Mouse (Mus musculus): ENCODE measurements around the gene Nmt1. TPM values are rescaled to one million over a fixed set of nuclear protein-coding genes. Genes with fewer than 3 reads are reported as not detected.

The Nmt1 gene
- polyA plus RNA-seq, 1 experiment = 101 TPM

DNA sequence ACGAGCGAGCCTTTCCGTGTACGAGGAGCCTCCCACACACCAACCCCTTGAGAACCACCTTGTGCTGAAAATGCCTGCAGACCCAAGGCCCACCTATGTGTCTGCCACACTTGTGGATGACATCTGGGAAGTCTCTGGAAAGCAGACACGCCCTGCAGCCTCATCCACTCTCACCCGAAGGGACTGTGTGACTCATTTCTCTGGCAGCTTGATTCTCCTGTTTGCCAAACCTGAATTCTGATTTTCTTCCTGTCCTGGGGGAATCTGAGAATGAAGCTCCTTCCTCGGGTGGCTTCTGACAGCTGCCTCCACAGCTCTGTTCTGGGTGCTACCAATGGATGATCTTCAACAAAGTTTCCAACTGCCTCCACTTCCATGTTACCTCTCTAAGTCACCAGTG lies 31.6 kb upstream of the Nmt1 start:
- Histone ChIP-seq H3K27me3 (ENCODE audit: control insufficient read depth, insufficient read depth, low read length, poor library complexity, severe bottlenecking) (no peaks in the 10 kb centered on the region), H3K27ac (ENCODE audit: insufficient read depth, low read length) (no peak overlapping the region)

DNA sequence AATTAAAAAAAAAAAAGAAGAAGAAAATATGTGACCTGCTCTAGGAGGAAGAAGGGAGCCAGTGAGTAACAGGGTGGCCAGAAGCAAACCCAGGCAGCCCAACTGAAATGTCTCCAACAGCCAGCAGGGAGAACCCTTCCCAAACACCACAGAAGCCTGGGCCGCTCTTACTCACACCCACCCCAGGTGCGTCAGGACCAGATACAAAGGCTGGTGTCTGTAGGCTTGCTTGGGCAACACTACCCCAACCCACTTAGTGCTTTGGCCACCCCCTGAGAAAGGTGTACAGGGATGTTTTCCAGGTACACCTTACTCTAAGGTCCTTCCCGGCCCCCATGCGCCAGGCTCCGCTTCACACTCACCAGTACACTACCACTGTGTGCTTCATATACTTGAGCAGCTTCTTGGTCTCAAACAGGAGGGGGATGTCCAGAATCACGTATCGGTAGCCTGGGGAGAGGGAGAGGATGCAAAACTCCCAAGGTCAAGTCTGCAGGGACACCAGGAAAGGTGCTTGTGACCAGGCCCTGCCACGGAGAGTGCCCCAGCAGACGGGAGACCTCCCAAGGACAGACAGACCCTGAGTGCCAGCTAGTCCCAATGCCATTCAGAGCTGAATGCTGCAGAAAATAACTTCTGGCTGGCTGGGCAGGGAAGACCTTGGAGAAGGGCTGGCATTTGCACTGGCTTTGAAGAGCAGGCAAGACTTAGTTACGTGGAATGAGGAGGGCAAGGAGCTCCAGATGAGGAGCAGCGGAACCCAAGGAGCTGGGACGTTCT lies 30.8 kb upstream of the Nmt1 start:
- Histone ChIP-seq H3K27ac (ENCODE audit: insufficient read depth, low read length) (no peak overlapping the region), H3K27me3 (ENCODE audit: control insufficient read depth, insufficient read depth, low read length, poor library complexity, severe bottlenecking) (no peaks in the 10 kb centered on the region), H3K4me1 (ENCODE audit: control insufficient read depth, insufficient read depth, low read length) (no peaks in the 10 kb centered on the region), H3K36me3 (ENCODE audit: control insufficient read depth, insufficient read depth, low read length, poor library complexity, severe bottlenecking) (peaks cover 35% of the 10 kb centered on the region), H3K4me3 (ENCODE audit: low read depth, low read length) (no peak overlapping the region), H3K9ac (ENCODE audit: low read depth, poor library complexity, severe bottlenecking) (no peak overlapping the region), H3K9me3 (replicated peaks; ENCODE audit: control insufficient read depth, insufficient read depth, low read length, poor library complexity, severe bottlenecking) (no peaks in the 10 kb centered on the region)
- TF ChIP-seq EP300 (IDR thresholded peaks at IDR 0.05; ENCODE audit: insufficient read depth, low read depth, low read length) (no peak), CTCF (IDR thresholded peaks at IDR 0.05; ENCODE audit: low read depth, low read length) (no peak), POLR2A (IDR thresholded peaks at IDR 0.05; ENCODE audit: insufficient read depth, low read length) (no peak)

More for the DNA sequence above, 31.6 kb upstream of the Nmt1 start:
- H3K9me3 ChIP-seq (replicated peaks; ENCODE audit: control insufficient read depth, insufficient read depth, low read length, poor library complexity, severe bottlenecking) = no peaks in the 10 kb centered on the region
- no peaks in the 10 kb centered on the region for H3K4me1 ChIP-seq (ENCODE audit: control insufficient read depth, insufficient read depth, low read length)
- no peak overlapping the region for H3K4me3 ChIP-seq (ENCODE audit: low read depth, low read length)
- no peak overlapping the region for H3K9ac ChIP-seq (ENCODE audit: low read depth, poor library complexity, severe bottlenecking)
- peaks cover 35% of the 10 kb centered on the region for H3K36me3 ChIP-seq (ENCODE audit: control insufficient read depth, insufficient read depth, low read length, poor library complexity, severe bottlenecking)
- TF ChIP-seq CTCF (IDR thresholded peaks at IDR 0.05; ENCODE audit: low read depth, low read length) (no peak), POLR2A (IDR thresholded peaks at IDR 0.05; ENCODE audit: insufficient read depth, low read length) (no peak), EP300 (IDR thresholded peaks at IDR 0.05; ENCODE audit: insufficient read depth, low read depth, low read length) (no peak)

- no peaks in the 10 kb centered on the region for H3K27me3 ChIP-seq (ENCODE audit: control insufficient read depth, insufficient read depth, low read length, poor library complexity, severe bottlenecking)
- peaks cover 2% of the 10 kb centered on the region for H3K4me1 ChIP-seq (ENCODE audit: control insufficient read depth, insufficient read depth, low read length)
- no peak overlapping the region for H3K9ac ChIP-seq (ENCODE audit: low read depth, poor library complexity, severe bottlenecking)
- TF ChIP-seq POLR2A (IDR thresholded peaks at IDR 0.05; ENCODE audit: insufficient read depth, low read length) (no peak), CTCF (IDR thresholded peaks at IDR 0.05; ENCODE audit: low read depth, low read length) (no peak), EP300 (IDR thresholded peaks at IDR 0.05; ENCODE audit: insufficient read depth, low read depth, low read length) (no peak)
- H3K36me3 ChIP-seq (ENCODE audit: control insufficient read depth, insufficient read depth, low read length, poor library complexity, severe bottlenecking) = peaks cover 35% of the 10 kb centered on the region
- no peak overlapping the region for H3K4me3 ChIP-seq (ENCODE audit: low read depth, low read length)
- H3K9me3 ChIP-seq (replicated peaks; ENCODE audit: control insufficient read depth, insufficient read depth, low read length, poor library complexity, severe bottlenecking) = no peaks in the 10 kb centered on the region
- H3K27ac ChIP-seq (ENCODE audit: insufficient read depth, low read length) = no peak overlapping the region
Observed at GRCm38 (mm10) chr11:102998254-102998576, 29.8 kb upstream of the Nmt1 start.

DNA sequence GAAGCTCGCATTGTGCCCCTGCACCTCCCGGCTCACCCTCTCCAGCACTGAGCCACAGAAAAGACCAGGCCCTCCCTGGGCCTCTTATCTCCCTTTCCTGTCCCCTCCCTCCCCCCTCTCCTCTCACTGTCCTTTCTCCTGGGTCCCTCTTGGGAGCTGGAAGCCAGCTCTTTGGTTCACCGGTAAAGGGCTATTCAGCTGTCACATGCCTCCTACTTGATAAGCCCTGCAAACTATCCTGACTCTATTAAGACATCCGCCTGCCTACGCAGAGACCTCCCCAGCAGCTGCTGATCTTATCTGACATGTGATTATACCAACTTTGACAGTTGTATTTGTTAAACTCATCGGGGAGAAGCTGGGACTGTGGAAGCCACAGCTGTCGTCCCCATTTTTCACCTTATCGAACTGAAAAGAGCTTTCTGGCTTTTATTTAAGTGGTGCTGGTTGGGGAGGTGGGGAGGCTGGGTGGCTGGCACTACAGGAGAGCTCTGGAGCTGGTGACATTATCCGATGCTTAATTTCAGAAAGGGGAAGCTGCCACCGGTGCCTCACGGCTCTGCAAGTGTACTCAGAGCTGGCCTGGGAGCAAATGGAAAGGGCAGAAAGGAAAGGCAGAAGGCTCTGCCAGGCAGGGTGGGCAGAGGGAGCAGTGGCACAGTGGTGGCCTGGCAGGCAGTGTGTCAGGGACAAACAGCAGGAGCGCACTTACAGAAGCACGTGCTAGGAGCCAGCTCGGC lies 29.2 kb upstream of the Nmt1 start:
- no peaks in the 10 kb centered on the region for H3K27me3 ChIP-seq (ENCODE audit: control insufficient read depth, insufficient read depth, low read length, poor library complexity, severe bottlenecking)
- no peak overlapping the region for H3K27ac ChIP-seq (ENCODE audit: insufficient read depth, low read length)
- TF ChIP-seq CTCF (IDR thresholded peaks at IDR 0.05; ENCODE audit: low read depth, low read length) (no peak), POLR2A (IDR thresholded peaks at IDR 0.05; ENCODE audit: insufficient read depth, low read length) (no peak), EP300 (IDR thresholded peaks at IDR 0.05; ENCODE audit: insufficient read depth, low read depth, low read length) (no peak)
- no peak overlapping the region for H3K4me3 ChIP-seq (ENCODE audit: low read depth, low read length)
- no peak overlapping the region for H3K9ac ChIP-seq (ENCODE audit: low read depth, poor library complexity, severe bottlenecking)
- peaks cover 35% of the 10 kb centered on the region for H3K36me3 ChIP-seq (ENCODE audit: control insufficient read depth, insufficient read depth, low read length, poor library complexity, severe bottlenecking)
- H3K9me3 ChIP-seq (replicated peaks; ENCODE audit: control insufficient read depth, insufficient read depth, low read length, poor library complexity, severe bottlenecking) = no peaks in the 10 kb centered on the region
- peaks cover 6% of the 10 kb centered on the region for H3K4me1 ChIP-seq (ENCODE audit: control insufficient read depth, insufficient read depth, low read length)

GRCm38 (mm10) chr11:102999317-102999970 lies 28.5 kb upstream of the Nmt1 start:
- Histone ChIP-seq H3K36me3 (ENCODE audit: control insufficient read depth, insufficient read depth, low read length, poor library complexity, severe bottlenecking) (peaks cover 34% of the 10 kb centered on the region), H3K27ac (ENCODE audit: insufficient read depth, low read length) (no peak overlapping the region)

More at GRCm38 (mm10) chr11:102999317-102999970, 28.5 kb upstream of the Nmt1 start:
- no peaks in the 10 kb centered on the region for H3K27me3 ChIP-seq (ENCODE audit: control insufficient read depth, insufficient read depth, low read length, poor library complexity, severe bottlenecking)
- TF ChIP-seq POLR2A (IDR thresholded peaks at IDR 0.05; ENCODE audit: insufficient read depth, low read length) = no peak
- TF ChIP-seq EP300 (IDR thresholded peaks at IDR 0.05; ENCODE audit: insufficient read depth, low read depth, low read length) = no peak
- no peak for TF ChIP-seq CTCF (IDR thresholded peaks at IDR 0.05; ENCODE audit: low read depth, low read length)
- peaks cover 6% of the 10 kb centered on the region for H3K4me1 ChIP-seq (ENCODE audit: control insufficient read depth, insufficient read depth, low read length)
- H3K9me3 ChIP-seq (replicated peaks; ENCODE audit: control insufficient read depth, insufficient read depth, low read length, poor library complexity, severe bottlenecking) = no peaks in the 10 kb centered on the region
- no peak overlapping the region for H3K9ac ChIP-seq (ENCODE audit: low read depth, poor library complexity, severe bottlenecking)
- H3K4me3 ChIP-seq (ENCODE audit: low read depth, low read length) = no peak overlapping the region

All from ES-Bruce4 (cell line).